Mouse (Mus musculus) mouse embryonic stem cell (cell line): Measurements from ENCODE around the gene Tgfbrap1.

Source experiments
- in situ Hi-C, 2 experiments: fragments of 300-500 bp; cut with MboI; formaldehyde crosslinking; loops; 1 replicate in 1 of 2; 3 replicates in 1 of 2; pipeline ENCODE4 v1.14.3; 2019 to 2020; ENCODE audit warnings: low sequenced_read_pairs in 2 of 2, low pct_unique_long_range_greater_than_20kb in 1 of 2, mixed read lengths in 1 of 2; ENCODE audit not compliant: unreplicated experiment in 1 of 2

The Tgfbrap1 gene

DNA sequence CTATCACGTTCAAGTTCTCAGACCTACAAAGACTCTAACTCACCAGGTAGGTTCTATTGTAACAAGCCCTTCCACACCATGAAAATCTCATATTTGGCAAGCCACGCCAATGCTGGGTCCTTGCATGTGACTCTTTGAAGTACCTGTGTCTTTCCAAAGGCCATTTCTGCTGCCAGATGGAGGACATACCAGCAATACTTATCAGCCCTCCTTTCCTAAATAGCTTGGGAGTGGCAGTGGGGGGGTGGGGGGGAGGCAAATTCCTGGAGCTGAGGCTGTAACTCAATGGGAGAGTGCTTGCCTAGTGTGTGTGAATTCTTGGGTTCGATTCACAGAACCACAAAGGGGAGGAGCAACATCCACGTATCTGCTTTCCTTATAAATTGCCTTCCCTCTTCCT lies 26.3 kb upstream of the Tgfbrap1 start:
- in situ Hi-C loops = no loop called here

DNA sequence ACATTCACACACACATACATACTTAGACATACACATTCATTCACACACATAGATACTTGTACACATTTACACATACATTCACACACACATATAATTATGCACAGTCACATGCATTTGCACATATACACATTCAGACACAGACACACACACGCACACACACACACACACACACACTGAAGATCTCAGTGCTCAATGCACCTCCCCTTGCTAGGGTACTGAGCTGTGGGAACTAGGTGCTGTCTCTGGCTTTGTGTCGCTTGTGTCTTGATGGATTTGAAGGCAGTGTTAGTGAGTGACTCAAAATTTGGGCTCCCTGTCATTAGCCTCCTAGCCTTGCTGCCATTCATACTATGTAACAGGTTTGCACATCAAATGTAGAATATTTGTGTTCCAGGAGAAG lies 24.2 kb upstream of the Tgfbrap1 start:
- in situ Hi-C loops = no loop called here

DNA sequence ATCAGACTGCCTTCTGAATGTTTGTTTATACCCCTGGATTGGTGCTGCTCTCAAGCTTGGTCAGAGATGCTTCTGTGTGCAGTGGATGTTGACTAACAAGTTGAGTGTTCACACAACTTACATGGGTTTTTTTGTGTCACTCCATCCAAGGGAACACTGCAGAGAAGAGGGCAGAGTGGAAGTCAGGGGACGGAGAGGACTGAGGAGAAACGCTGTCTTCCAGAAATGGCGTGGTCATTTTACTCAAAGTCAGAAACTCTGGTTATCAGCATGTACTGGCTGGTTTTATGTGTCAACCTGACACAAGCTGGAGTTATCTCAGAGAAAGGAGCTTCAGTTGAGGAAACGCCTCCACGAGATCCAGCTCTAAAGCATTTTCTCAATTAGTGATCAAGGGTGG lies 22.5 kb upstream of the Tgfbrap1 start:
- in situ Hi-C loops = no loop called here

DNA sequence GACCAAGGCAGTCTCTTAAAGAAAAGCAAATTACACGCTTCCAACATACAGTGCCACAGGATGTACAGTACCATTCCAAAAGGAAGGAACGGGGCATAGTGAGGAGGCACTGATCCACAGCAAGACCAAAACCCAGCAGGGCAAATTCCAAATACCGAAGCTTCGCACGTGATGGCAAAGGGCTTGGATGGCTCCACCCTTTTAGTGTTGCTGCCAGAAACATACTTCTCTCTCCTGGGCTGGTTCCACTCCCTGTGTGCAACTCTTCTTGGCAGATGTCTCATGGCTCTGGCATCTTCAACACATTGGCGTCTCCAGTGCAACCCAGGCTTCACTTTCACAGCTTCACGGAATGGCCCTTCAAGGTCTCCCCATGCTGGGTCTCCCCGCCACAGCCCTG lies 19.0 kb upstream of the Tgfbrap1 start:
- in situ Hi-C loops = no loop called here

DNA sequence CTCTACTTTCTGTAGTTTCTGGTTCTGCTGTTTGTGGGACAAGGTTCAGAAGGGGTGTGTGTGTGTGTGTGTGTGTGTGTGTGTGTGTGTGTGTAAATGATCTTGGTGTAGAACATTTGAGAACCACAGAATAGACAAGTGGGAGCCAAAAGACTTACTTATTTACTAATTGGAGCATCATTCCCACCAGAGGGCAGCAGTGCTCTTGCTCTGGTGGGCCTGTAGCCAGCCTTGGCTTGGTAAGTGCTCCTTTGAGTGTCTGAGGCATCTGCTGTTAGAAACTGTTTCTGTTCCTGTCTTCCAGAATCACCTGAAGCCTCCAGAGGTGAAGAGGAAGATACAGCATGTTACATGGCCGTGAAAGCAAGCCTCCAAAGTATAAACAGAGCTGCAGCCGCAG lies 14.4 kb upstream of the Tgfbrap1 start:
- in situ Hi-C loops = no loop called here

DNA sequence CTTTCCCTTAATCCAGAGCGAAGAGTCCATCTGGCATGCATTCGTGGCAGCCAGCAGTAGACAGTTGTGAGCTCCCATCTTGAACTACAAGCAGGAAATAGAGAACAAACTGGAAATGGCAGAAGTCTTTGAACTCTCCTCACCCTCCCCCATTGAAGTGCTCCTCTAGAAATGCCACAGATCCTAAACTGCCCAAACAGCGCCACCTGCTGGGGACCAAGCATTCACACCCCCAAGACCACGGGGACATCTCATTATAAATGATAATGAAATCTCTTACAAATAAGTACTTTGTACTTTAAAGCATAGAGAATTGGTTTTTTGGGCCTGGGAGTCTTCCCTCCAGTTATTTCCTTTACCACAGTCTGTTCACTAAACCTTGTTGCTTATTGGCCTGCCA lies 12.1 kb upstream of the Tgfbrap1 start:
- in situ Hi-C loops = no loop called here

DNA sequence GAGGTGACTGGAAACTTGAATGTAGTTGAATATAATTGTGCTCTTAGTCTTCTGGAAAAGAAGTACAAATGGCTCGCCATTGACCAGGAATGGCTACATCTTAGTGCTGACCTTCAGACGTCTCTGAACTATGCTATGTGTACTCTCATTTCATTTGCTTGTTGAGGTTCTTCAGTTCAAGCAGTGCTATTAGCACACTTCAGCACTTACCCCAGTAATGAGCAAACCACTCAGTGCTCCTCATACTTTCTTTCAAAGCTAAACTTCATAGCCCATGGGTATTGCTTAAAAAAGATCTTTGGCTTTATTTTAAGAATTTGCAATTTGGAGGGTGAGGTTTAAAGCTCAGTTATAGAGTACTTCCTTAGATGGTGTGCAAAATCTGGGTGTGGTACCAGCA lies 10.3 kb upstream of the Tgfbrap1 start:
- in situ Hi-C loops = no loop called here

DNA sequence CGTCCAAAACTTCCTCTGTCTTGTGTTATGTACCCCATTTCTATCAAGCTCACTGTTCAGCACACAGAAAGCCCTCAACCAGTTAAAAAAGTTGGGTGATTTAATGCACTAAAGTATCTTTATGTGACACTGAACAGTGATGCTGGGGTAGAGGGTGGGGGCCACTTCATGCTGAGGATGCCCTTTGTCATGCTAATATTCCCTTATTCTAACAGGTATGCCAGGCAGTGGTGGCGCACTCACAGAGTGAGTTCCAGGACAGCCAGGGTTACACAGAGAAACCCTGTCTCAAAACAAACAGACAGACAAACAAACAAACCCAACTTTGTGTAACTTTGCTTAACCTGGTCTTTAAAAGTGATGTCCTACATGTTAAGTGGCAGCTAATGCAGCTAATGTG lies 4.2 kb downstream of the Tgfbrap1 start:
- in situ Hi-C loops = no loop called here

DNA sequence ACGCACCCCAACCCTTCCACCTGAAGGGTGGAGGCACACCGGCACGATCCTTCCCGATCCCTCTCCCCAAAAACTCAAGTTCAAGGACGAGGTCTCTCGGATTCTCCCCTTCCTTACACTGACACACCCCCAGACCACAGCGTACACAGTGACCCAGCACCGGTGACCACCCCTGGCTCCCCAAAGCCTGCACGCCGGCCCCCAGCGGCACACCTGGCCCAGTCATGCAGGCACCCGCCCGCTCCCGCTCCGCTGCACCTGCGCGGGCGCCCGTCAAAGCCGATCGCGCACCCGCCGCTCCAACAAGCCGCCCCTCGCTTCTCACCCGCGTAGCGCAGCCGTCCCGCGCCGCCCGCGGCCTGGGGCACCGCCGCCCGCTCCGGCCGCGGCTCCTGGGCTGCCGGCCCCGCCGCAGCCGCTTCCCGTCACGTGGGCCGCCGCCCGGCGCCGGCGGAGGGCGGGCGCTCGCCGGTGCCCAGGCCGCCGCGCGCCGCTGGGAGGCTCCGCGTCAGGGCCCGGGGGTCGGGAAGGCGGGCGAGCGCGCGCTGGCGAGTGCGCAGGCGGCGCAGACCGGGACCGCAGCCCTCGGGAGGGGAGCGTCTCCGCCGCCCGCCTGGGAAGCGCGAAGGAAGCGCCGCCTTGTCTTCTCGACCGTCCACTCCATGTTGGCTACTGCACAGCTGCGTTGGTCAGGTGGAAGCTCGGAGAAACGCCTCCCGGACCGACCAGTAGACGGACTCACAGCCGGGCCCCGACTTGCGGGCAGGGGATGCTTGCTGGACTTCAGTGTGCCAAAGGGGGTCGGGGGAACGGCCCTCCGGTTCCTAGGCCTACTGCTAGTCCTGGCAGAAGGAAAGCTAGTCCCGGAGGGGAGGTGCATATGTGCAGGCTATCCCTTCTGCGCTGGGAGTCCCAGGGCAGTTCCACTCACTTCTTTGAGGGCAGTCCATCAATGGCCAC lies 6.1 kb downstream of the Tgfbrap1 start:
- in situ Hi-C loops = no loop called here

DNA sequence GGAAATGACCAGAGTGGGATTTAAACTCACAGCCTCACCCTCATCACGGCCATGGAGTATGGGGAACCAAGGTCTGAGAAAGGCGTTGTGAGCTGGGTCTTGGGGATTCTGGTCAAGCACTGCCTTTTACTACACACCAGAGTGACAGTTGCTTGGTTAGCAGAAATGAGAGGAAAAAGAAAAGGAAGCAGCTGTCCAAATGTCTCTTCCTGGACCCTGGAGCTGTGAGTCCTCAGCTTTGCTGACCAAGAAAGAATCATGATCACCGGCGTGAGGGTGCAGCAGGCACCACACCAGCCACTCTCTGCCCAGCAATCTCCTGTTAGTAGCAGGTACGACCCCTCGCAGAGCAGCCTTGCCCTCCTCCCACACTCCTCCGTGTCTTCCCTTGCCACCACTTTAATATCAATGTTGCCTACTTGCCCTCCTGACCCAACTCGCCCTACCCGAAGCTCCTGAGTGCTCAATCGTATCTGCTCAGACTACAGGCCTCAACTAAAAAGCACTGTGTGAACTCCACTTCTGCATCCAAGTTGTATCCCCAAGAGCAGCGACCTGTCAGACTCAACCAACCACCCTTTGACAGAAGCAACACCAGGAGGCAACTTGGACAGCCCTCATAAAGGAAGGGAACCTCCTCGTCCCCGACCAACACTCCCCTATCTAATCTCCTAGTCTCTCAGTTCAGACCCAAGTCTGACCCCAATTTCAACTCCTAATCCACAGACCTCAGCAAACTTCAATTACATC lies 7.0 kb downstream of the Tgfbrap1 start:
- in situ Hi-C loops = no loop called here

DNA sequence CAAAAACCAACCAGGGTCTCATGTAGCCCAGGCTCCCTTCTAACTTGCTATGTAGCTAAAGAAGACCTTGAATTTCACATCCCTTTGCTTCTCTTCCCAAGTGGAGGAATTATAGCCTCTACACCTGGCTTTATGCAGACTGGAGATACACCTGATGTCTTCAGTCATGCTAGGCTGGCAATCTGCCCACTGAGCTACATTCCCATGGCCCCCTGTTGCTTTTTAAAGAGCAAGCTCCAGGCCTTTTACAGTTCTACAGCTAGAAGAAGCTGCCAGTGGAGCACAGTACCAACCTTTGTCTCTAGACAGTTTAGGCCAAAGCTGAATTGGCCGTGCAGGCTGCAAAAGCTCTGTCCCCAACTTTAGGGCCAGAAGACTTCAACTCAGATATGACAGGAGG lies 8.0 kb downstream of the Tgfbrap1 start:
- in situ Hi-C loops = no loop called here

DNA sequence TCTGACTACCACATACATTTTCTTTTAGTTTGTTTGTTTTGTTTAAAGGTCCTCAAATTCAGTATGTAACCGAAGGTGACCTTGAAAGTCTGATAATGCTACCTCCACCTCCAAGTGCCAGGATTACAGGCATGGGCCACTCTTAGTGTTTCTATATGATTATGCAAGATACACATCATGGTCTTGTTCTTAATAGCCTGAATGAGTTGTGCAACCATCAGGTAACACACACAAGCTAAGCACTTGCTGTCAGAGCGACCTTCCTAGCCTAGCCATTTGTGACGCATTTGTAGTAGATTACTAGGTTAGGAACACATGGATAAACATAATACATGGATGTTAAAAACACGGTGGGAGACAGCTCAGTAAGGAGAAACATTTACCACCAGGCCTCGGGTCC lies 15.5 kb downstream of the Tgfbrap1 start:
- in situ Hi-C loops = no loop called here

DNA sequence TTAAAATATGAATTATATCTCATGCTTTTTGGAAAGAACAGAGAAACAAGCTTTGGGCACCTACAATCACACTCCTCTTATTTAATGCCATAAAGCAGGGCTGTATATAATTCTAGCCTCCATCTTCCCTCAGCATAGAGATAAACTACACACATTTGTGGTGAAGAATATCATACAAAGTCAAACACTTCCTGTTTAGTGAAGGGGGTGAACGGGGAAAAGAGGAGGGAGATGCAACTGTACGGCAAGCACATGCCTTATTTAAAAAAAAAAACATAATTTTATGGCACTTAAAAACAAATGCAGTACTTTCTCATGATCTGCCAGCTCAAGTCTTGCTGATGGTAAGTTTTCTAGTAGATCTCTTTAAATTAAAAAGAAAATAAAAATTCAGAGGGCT lies 20.3 kb downstream of the Tgfbrap1 start:
- in situ Hi-C loops = no loop called here

DNA sequence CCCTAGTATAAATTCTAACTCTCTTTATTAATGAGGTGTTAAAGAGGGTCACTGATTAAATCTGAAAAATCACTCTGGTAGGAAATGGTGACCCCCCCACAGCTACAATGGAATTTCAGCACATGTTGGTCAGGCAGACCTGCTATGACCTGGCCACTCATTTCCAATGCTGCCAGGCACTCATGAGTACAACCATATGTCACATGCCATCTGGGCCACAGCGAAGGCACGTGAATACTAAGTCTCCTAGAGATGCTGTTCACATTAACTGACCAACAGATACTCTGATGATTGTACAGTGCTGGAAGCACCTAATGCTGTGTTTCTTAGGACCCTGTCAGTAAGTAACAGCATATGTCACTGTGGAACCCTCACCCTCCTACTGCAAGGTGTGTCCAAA lies 23.6 kb downstream of the Tgfbrap1 start:
- in situ Hi-C loops = no loop called here

DNA sequence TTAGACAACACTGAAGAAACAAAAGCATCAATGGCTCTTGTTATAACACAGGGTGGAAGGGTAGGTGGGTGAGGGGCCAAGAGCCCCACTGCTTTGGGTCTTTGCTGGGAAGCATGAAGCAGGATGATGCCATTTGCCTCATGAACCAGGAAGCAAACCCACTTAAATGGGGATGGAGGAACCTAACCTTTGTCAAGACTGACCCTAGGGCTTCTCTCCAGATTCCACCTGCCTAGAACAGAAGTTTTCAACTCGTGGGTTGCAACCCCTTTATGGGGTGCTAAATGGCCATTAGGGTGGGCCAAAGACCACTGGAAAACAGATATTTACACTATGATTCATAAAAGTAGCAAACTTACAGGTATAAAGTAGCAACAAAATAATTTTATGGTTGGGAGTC lies 25.9 kb downstream of the Tgfbrap1 start:
- in situ Hi-C loops = no loop called here

DNA sequence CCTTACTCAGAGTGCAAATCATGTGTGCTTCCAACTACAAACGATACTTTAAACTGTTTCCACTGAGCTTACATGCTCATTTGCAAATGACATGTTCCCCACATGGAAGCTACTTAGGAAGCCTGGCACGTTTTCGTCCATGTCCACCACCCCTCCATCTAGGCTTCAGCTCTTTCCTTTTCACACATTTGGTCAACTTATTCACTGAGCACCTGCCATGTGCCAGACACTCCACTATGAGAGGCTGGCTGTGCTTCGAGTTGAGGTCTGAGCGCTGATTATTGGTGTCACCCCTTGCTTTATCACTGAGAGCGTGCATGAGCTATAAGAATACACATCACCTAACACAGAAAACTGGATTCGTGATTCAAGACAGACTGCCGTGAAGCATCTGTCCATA lies 26.4 kb downstream of the Tgfbrap1 start:
- in situ Hi-C loops = no loop called here

DNA sequence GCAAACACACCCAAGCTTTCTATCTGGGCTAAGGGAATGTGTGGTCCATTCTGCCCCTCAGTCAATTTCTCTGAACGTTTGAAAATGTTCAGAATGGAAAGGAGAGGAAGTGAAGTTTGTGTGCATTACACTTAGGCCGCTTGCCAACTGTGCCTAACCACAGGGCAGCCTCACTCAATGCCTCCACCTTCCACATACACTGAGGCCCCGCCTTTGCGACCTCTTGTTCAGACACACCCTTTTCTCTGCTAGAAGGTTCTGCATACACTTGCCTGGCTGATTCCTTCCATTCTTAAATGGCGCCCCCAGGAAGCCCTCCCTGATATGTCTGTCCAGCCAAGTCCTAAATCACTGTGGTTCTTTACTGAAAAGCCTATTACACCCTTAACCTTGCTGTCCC lies 27.7 kb downstream of the Tgfbrap1 start:
- in situ Hi-C loops = no loop called here

DNA sequence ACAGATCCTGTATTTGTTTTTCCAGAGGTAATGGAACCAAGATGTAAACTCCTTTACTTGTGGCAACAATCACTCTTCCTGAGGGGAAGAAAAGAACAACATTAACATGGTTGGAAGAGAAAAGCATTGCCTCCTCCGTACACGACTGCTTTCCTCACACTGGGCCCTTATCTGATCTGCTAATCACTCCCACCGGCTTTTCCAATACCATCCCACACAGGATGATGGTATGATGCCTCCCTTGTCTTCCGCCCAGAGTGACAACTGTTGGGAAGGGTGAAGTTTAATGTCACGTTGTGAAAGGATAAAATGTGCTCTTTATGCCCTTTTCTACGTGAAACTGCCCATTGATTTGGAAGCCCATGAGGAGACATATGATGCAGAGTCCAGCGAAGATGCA lies 30.9 kb downstream of the Tgfbrap1 start:
- in situ Hi-C loops = no loop called here

DNA sequence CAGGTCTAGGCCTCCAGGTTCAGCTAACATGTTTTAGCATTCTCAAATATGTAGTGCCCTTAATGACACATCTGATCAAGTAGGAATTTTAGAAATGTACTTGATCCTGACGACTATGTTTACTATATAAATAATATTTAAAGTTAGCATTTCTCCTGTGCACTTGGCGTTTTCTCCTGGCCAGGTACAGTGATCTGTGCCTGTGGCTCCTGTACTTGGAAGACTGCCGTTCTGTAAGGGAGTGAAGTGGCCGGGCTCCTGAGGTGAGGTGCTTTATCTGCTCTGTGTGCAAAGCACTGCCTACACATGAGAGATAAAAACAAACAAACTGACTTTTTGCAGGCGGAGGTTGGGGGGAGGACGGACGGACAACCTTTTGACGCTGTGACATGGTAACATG lies 31.9 kb downstream of the Tgfbrap1 start:
- in situ Hi-C loops = no loop called here
